Comparison of ENCODE assay signal across 10 mouse cellular contexts in the genomic region with DNA sequence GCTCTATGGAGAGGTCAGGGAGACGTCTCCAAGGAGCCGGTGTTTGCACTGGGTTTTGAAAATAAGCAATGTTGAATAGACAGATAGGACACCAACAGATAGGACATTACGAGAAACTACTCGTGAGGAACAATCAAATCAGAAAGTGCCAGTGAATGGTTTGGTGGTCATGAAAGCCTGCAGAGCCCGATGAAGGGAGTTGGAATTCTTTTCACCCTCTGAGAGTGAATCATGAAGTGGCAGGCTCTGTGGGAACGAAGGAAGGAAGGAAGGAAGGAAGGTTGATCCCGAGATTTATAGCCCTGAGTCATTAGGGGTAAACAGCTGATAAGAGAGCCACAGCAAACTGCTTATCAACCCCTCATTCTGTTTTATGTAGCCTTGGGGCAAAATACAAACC. TPM values are rescaled to one million over a fixed set of nuclear protein-coding genes. Genes with fewer than 3 reads are reported as not detected.
DNase-seq lines count a peak whose midpoint lies in the region; ATAC-seq and TF ChIP-seq lines count a peak whose summit lies in the region.
"Had no signal": no experiment of that assay in that cellular context is flagged by ENCODE, and none has a peak within 500 bp of the region (broad histone marks: within the 10 kb centered on the region; RNA-seq: fewer than 3 reads in every experiment).

No protein-coding gene starts in this region.

- no peaks in the 10 kb centered on the region for H3K27me3 ChIP-seq in heart, embryonic 16.5 days (ENCODE audit: control insufficient read depth, insufficient read depth, low read length)
- no peaks in the 10 kb centered on the region for H3K27me3 ChIP-seq in CH12.LX (replicated peaks)
- no peaks in the 10 kb centered on the region; the same call in 1 of the 2 replicates for H3K27me3 ChIP-seq in liver, embryonic 12.5 days (replicated peaks)

- no peak for TF ChIP-seq POLR2A in CH12.LX (IDR thresholded peaks at IDR 0.05; ENCODE audit: low read depth, low read length)

- peaks cover 2% of the 10 kb centered on the region; the same call in 1 of the 2 replicates for H3K9me3 ChIP-seq in heart, embryonic 16.5 days (replicated peaks; ENCODE audit: control insufficient read depth, low read length)
- H3K9me3 ChIP-seq in CH12.LX (replicated peaks; ENCODE audit: low read length) = peaks cover 5% of the 10 kb centered on the region
- no peaks in the 10 kb centered on the region for H3K9me3 ChIP-seq in liver, embryonic 12.5 days (replicated peaks)

- H3K79me2 ChIP-seq in CH12.LX (replicated peaks; ENCODE audit: control insufficient read depth, extremely low read depth, insufficient read depth, poor library complexity, severe bottlenecking) = peaks cover 70% of the 10 kb centered on the region

- no peak for DNase-seq in heart, postnatal 4 days
- peak; percentile 90 for DNase-seq in 3T3-L1 (ENCODE audit: low read depth, low spot score)
- no peak for DNase-seq in CH12.LX (ENCODE audit: extremely low read depth)
- DNase-seq in MN1 (ENCODE audit: low spot score) = no peak
- DNase-seq in testis, postnatal 10 days (ENCODE audit: low spot score) = no peak
- DNase-seq: right cerebral cortex, postnatal 14 days; thymus, postnatal 14 days had no signal

- peak overlapping the region; percentile 52 for H3K4me2 ChIP-seq in heart, embryonic 16.5 days (ENCODE audit: low read depth, low read length)
- peak overlapping the region; percentile 72 for H3K4me2 ChIP-seq in CH12.LX (ENCODE audit: insufficient read depth, low read depth, poor library complexity, severe bottlenecking)
- H3K4me2 ChIP-seq in liver, embryonic 12.5 days = 0 out of 2 replicates have a peak overlapping the region, but pooled peaks have one; percentile 4

- no peak for ATAC-seq in heart, embryonic 16.5 days (replicated peaks; ENCODE audit: extremely low read depth, insufficient read depth, low FRiP score)
- ATAC-seq in liver, embryonic 12.5 days = no peak
- ATAC-seq: forebrain, embryonic 16.5 days had no signal

- H3K4me1 ChIP-seq in heart, embryonic 16.5 days (ENCODE audit: control insufficient read depth, insufficient read depth, low read length) = peaks cover 51% of the 10 kb centered on the region
- peaks cover 4 to 63% of the 10 kb centered on the region in 2 experiments; a peak in 3 of 4 replicates for H3K4me1 ChIP-seq in CH12.LX (ENCODE audit: control insufficient read depth in 1 of 2, insufficient read depth in 2 of 2)
- peaks cover 5% of the 10 kb centered on the region for H3K4me1 ChIP-seq in liver, embryonic 12.5 days

- in situ Hi-C loops in CH12.LX (cut with MboI; ENCODE audit: low pct_ligation_motif_present, low pct_unique_long_range_greater_than_20kb, low sequenced_read_pairs) = no loop called here

- no peak for TF ChIP-seq EP300 in CH12.LX (IDR thresholded peaks at IDR 0.05; ENCODE audit: low read length)

- TF ChIP-seq RAD21 in CH12.LX (IDR thresholded peaks at IDR 0.05; ENCODE audit: low read depth, low read length) = no peak

- dilution Hi-C loops in CH12.LX (cut with MboI; ENCODE audit: extremely low pct_ligation_motif_present, extremely low pct_unique_long_range_greater_than_20kb, low sequenced_read_pairs) = no loop called here

- H3K27ac ChIP-seq in heart, embryonic 16.5 days (ENCODE audit: low read length) = peak overlapping the region; percentile 70
- peak overlapping the region; percentile 67 for H3K27ac ChIP-seq in CH12.LX (ENCODE audit: insufficient read depth, low read depth)
- no peak overlapping the region for H3K27ac ChIP-seq in liver, embryonic 12.5 days

- peak overlapping the region; percentile 33 for H3K4me3 ChIP-seq in heart, embryonic 16.5 days (ENCODE audit: low read length)
- H3K4me3 ChIP-seq in CH12.LX (replicated peaks in 1 of 3; ENCODE audit: low read depth in 2 of 3, low read length in 2 of 3, poor library complexity in 1 of 3) = peak overlapping the region; percentile 15 to 28 (median 25)
- H3K4me3 ChIP-seq in liver, embryonic 12.5 days = no peak overlapping the region

- H3K9ac ChIP-seq in heart, embryonic 16.5 days (ENCODE audit: low read length) = peak overlapping the region; percentile 53
- H3K9ac ChIP-seq in CH12.LX (ENCODE audit: insufficient read depth, low read depth) = peak overlapping the region; percentile 84
- H3K9ac ChIP-seq in liver, embryonic 12.5 days = no peak overlapping the region

- peaks cover 5% of the 10 kb centered on the region for H3K36me3 ChIP-seq in heart, embryonic 16.5 days (ENCODE audit: control insufficient read depth, insufficient read depth)
- peaks cover 9 to 18% of the 10 kb centered on the region in 2 experiments for H3K36me3 ChIP-seq in CH12.LX (replicated peaks in 1 of 2; ENCODE audit: control insufficient read depth in 1 of 2, insufficient read depth in 1 of 2, low read length in 1 of 2)
- no peaks in the 10 kb centered on the region for H3K36me3 ChIP-seq in liver, embryonic 12.5 days

- 4% methylated on average over 7 of the region's 7 CpGs for WGBS in heart, embryonic 16.5 days
- 8% methylated on average over 7 of the region's 7 CpGs for WGBS in liver, embryonic 12.5 days (ENCODE audit: insufficient replicate concordance)

- no peak for TF ChIP-seq CTCF in CH12.LX (conservative IDR thresholded peaks at IDR 0.05 in 1 of 2, IDR thresholded peaks at IDR 0.05 in 1 of 2; ENCODE audit: low read depth in 2 of 2, low read length in 2 of 2)

TF ChIP-seq in CH12.LX, 34 proteins besides CTCF, POLR2A, EP300 and RAD21:
- 0 out of 2 replicates have a peak, but pooled peaks have one; percentile 24 for TF ChIP-seq TCF12 (IDR thresholded peaks at IDR 0.05; ENCODE audit: low read depth, low read length)
- TF ChIP-seq BHLHE40 (IDR thresholded peaks at IDR 0.05; ENCODE audit: low read depth, low read length) = 0 out of 2 replicates have a peak, but pooled peaks have one; percentile 10
- TF ChIP-seq ZNF384 (IDR thresholded peaks at IDR 0.05; ENCODE audit: low read depth, low read length) = no peak
- TF ChIP-seq SIN3A (IDR thresholded peaks at IDR 0.05; ENCODE audit: low read length) = no peak
- no peak for TF ChIP-seq MAFK (IDR thresholded peaks at IDR 0.05; ENCODE audit: insufficient replicate concordance, low read length)

RNA-seq across cellular contexts. Expression of a gene that starts 15.5 kb away (rescaled TPM):
- polyA plus RNA-seq in heart, embryonic 16.5 days (2015; fragmentation: Nextera tagmentation; extraction: Ambion mirVana) = 111 and 112 TPM in 2 replicates
- total RNA-seq in heart, postnatal 4 days (2021) = 100 to 1,000 TPM; 208 to 210 TPM
- total RNA-seq in CH12.LX (2012; rRNA removed) = 59.7 and 80.4 TPM in 2 replicates
- 64.6 and 77.3 TPM in 2 replicates for total RNA-seq in CH12.LX (2014; rRNA removed)
- polyA plus RNA-seq in CH12.LX (2012; ENCODE audit: insufficient read length, low read depth) = 66.1 and 68.9 TPM in 2 replicates
- 6.3 and 7.1 TPM in 2 replicates for polyA plus RNA-seq in liver, embryonic 12.5 days (2016; fragmentation: Nextera tagmentation; extraction: Ambion mirVana)

Comparison
In these comparisons a context has a peak if more than half of its experiments do, and no peak if none do; other contexts are left out.
1. H3K4me2 ChIP-seq: peak in every context shown above with its lines; median percentile 72 in CH12.LX; 52 in heart, embryonic 16.5 days; 4 in liver, embryonic 12.5 days.